Mouse (Mus musculus): ENCODE measurements around the gene Cyp4a12a. TPM values are rescaled to one million over a fixed set of nuclear protein-coding genes. Genes with fewer than 3 reads are reported as not detected.
"Not testable (repeated sequence)": the region's sequence is repeated elsewhere in the genome, so short reads cannot be mapped to it uniquely, and the experiment has no call there.

The Cyp4a12a gene
- polyA plus RNA-seq (2012; ENCODE audit: insufficient read depth, low replicate concordance): not detected in 2 replicates

GRCm38 (mm10) chr4:115298746-115299145 is at the start of gene Cyp4a12a:
TSS of gene Cyp4a12a (plus strand) at chr4:115299046.
- H3K36me3 ChIP-seq (replicated peaks; ENCODE audit: low read length); H3K27me3 ChIP-seq (replicated peaks); H3K4me3 ChIP-seq (replicated peaks); H3K4me1 ChIP-seq; H3K9me3 ChIP-seq: not testable (repeated sequence)

DNA sequence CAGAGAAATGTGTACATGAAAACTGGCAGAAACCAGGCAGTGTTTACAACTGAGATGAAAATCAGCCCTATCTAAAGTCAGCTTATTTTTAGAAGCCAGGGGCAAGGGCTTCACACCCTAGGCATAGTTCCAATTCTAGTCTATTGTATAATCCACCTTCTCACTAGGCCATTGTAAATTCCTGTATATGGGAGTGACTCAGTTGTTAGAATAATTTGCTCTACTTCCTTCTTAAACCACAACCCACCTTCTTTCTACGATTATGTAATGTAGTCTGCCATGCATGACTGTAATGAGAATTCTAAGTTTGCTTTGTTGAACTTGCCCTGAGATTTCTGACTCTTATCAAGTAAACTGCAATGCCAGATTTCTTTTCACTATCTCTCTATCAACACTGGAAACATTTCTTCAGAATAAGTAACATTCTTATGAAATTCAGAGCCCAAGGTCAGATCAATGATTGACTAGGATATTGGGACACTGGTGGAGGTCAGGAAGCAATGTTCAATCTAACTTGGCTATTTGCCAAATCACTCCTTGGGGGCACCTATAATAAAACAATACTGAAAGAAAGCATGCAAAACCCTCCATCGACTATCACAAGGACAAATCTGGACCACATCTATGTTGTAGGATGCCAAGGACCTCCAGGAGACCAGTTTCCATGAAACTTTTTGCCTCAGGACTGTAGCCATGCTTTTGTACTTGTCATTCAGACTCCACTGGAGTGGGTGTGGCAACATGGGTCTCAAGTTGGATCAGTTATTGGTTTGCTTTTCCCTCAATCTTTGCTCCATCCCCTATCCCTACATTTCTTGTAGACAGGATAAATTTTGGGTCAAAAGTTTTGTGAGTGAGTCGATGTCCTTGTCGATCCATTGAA is 33.9 kb upstream of the Cyp4a12a start:
- not testable (repeated sequence) for H3K9me3 ChIP-seq; H3K4me3 ChIP-seq (replicated peaks); H3K4me1 ChIP-seq; H3K36me3 ChIP-seq (replicated peaks; ENCODE audit: low read length); H3K27me3 ChIP-seq (replicated peaks)

- not testable (repeated sequence) for H3K36me3 ChIP-seq (replicated peaks; ENCODE audit: low read length); H3K27me3 ChIP-seq (replicated peaks); H3K4me3 ChIP-seq (replicated peaks); H3K4me1 ChIP-seq; H3K9me3 ChIP-seq
Observed at GRCm38 (mm10) chr4:115278215-115278982, 20.4 kb upstream of the Cyp4a12a start.

DNA sequence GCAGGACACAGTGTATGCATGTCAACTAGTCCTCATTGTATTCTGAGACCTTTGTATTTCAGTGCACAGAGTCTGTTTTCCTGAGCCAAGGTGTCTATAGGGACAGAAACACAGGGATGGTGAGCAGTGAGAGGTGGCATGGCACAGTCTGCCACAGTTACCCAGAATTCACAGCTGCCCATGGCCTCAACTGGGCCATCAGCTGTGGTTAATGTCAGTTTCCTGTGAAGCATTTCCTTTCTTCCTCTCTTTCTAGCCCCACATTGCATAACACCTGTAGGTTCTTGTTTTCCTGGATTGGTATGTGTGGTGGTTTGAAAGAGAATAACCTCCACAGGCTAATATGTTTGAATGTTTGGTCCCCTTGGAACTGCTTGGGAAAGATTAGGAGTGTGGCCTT is 18.5 kb upstream of the Cyp4a12a start:
- TF ChIP-seq FLI1 (IDR thresholded peaks at IDR 0.05; ENCODE audit: low read length) (no peak), GATA1 (IDR thresholded peaks at IDR 0.05; ENCODE audit: borderline replicate concordance, low read length) (no peak)

GRCm38 (mm10) chr4:115280779-115281178 is 18.1 kb upstream of the Cyp4a12a start:
- H3K27me3 ChIP-seq (replicated peaks); H3K4me1 ChIP-seq; H3K36me3 ChIP-seq (replicated peaks; ENCODE audit: low read length); H3K9me3 ChIP-seq; H3K4me3 ChIP-seq (replicated peaks): not testable (repeated sequence)

More for the DNA sequence above, 18.5 kb upstream of the Cyp4a12a start:
- H3K9me3 ChIP-seq: no peaks in the 10 kb centered on the region
- no peaks in the 10 kb centered on the region for H3K36me3 ChIP-seq (replicated peaks; ENCODE audit: low read length)
- peaks cover 3% of the 10 kb centered on the region for H3K27me3 ChIP-seq (replicated peaks)
- H3K4me3 ChIP-seq (replicated peaks): no peak overlapping the region
- peaks cover 4% of the 10 kb centered on the region for H3K4me1 ChIP-seq

DNA sequence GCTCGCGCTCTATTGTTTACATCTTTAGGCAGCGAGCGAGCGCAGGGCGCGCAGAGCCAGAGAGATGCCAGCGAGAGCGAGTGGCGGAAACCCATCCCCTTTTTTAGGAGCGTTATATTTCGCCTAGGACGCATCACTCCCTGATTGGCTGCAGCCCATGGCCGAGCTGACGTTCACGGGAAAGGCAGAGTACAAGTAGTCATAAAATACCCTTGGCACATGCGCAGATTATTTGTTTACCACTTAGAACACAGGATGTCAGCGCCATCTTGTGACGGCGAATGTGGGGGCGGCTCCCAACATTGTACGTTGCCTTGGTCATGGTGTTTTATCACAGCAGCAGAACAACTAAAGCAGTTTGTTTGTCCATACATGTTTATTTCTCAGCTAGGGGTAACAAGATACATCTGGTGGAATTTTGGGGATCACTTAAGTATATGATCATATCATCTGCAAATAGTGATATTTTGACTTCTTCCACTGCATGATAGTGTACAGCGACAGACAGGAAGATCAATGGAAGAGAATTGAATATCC is 17.5 kb upstream of the Cyp4a12a start:
- H3K4me3 ChIP-seq (replicated peaks); H3K27me3 ChIP-seq (replicated peaks); H3K4me1 ChIP-seq; H3K9me3 ChIP-seq; H3K36me3 ChIP-seq (replicated peaks; ENCODE audit: low read length): not testable (repeated sequence)

DNA sequence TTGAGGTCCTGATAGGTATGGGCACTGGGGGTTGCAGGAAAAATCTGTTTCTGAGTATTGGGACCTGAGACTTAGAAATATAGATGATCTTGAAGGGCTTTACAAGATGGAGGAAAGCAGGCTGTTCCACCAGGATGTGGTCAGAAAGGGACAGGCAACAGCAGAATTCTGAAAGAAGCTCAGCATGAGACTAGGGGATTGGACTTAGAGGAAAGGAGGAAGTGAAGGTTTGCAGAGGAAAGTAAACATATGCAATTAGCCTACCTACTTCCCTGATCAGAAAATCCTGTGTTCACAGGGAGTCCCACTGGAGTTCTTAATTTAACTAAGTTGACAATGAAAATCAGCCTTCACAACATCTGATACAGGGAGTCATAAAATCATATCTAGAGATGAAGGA is 26.9 kb downstream of the Cyp4a12a start:
- H3K4me3 ChIP-seq (replicated peaks); H3K36me3 ChIP-seq (replicated peaks; ENCODE audit: low read length); H3K27me3 ChIP-seq (replicated peaks); H3K4me1 ChIP-seq; H3K9me3 ChIP-seq: not testable (repeated sequence)

DNA sequence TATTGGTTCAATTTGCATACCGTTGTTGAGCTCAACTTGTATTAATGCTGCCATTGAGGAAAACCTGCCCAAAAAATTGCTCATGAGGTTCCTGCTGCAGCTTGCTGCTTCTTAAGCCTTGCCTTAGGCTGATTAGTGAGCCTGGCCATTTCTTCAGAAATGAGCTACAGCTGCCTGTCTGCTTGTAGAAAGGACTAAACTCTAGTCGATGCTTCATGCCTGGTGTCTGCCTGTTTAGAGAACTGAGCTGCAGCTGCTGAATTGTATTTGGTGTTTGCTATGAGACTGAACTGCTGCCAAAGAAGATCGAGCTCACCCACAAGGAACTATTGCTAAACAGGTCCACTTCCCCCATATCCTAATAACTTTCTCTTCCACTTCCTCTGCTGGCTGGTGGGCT is 66.8 kb downstream of the Cyp4a12a start:
- H3K4me1 ChIP-seq; H3K36me3 ChIP-seq (replicated peaks; ENCODE audit: low read length); H3K4me3 ChIP-seq (replicated peaks); H3K27me3 ChIP-seq (replicated peaks); H3K9me3 ChIP-seq: not testable (repeated sequence)

DNA sequence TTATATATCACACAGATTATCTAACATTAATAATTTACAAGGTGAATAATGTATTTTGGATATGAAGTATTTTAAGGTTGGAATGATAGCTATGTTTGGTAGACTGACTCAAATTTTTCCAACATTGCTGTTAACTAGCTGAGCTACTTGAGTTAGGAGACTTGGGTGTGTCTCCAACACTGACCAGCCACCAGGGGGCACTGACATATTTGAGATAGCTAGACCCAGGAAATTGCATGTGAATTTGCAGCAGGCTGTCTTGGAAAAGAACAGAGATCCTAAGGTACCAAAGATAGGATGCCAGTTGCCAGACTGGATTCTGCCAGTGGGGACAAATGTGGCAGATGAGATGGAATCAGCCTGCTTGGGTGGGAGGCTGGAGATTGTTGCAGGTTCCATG is 69.2 kb downstream of the Cyp4a12a start:
- H3K4me3 ChIP-seq (replicated peaks); H3K4me1 ChIP-seq; H3K27me3 ChIP-seq (replicated peaks); H3K9me3 ChIP-seq; H3K36me3 ChIP-seq (replicated peaks; ENCODE audit: low read length): not testable (repeated sequence)

Other genes starting within 250 kb of the Cyp4a12a start
- 106 and 219 TPM in 2 replicates for gene Tal1, start 242.6 kb upstream of the Cyp4a12a start, polyA plus RNA-seq (2012; ENCODE audit: insufficient read depth, low replicate concordance)
- gene Pdzk1ip1, start 210.3 kb upstream of the Cyp4a12a start, polyA plus RNA-seq (2012; ENCODE audit: insufficient read depth, low replicate concordance): 2.2 and 5.1 TPM in 2 replicates
- gene Cyp4x1, start 164.8 kb upstream of the Cyp4a12a start, polyA plus RNA-seq (2012; ENCODE audit: insufficient read depth, low replicate concordance): 0.38 TPM in 1 of 2 replicates, not detected in the other
- gene Cyp4a29, start 57.0 kb upstream of the Cyp4a12a start, polyA plus RNA-seq (2012; ENCODE audit: insufficient read depth, low replicate concordance): not detected in 2 replicates
- not detected in 2 replicates for gene Cyp4a12b, start 112.6 kb downstream of the Cyp4a12a start, polyA plus RNA-seq (2012; ENCODE audit: insufficient read depth, low replicate concordance)
- not detected in 2 replicates for gene Cyp4a30b, start 153.6 kb downstream of the Cyp4a12a start, polyA plus RNA-seq (2012; ENCODE audit: insufficient read depth, low replicate concordance)
- gene Cyp4a14, start 197.1 kb downstream of the Cyp4a12a start, polyA plus RNA-seq (2012; ENCODE audit: insufficient read depth, low replicate concordance): not detected in 2 replicates
- not detected in 2 replicates for gene Cyp4a10, start 219.2 kb downstream of the Cyp4a12a start, polyA plus RNA-seq (2012; ENCODE audit: insufficient read depth, low replicate concordance)